Comparison of ENCODE assay signal across 10 mouse cellular contexts in the genomic region with DNA sequence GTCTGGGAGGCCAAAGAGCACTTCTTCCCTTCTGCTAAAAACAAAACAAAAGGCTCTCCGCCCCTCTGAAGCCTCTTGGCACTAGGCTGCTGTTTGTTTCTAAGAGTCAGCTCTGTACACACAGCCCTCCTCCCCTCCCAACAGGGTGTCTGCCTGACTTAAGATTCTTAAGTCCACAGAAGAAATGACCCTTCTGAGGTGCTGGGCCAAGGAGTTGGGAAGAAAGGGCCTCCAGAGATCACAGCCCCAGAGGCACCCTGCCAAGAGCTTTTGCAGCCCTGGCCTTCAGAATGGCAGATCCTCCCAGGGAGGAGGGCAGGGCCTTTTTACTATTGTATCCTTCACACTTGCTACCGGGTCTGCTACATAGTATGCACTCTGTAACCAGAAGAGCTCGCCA. TPM values are rescaled to one million over a fixed set of nuclear protein-coding genes. Genes with fewer than 3 reads are reported as not detected.
A peak's percentile ranks its signal among the peaks of the same experiment; 100 is the strongest.
DNase-seq lines count a peak whose midpoint lies in the region; ATAC-seq and TF ChIP-seq lines count a peak whose summit lies in the region.
"Had no signal": no experiment of that assay in that cellular context is flagged by ENCODE, and none has a peak within 500 bp of the region (broad histone marks: within the 10 kb centered on the region; RNA-seq: fewer than 3 reads in every experiment).

No protein-coding gene starts in this region.

- no peak for ATAC-seq in hindbrain, postnatal 0 days
- ATAC-seq in hindbrain, embryonic 11.5 days (ENCODE audit: low FRiP score), result no peak
- no peak for ATAC-seq in liver, embryonic 12.5 days

- no peaks in the 10 kb centered on the region for H3K27me3 ChIP-seq in hindbrain, postnatal 0 days (ENCODE audit: insufficient read depth, low read length)
- H3K27me3 ChIP-seq in hindbrain, embryonic 11.5 days (ENCODE audit: control insufficient read depth, insufficient read depth, low read length), result no peaks in the 10 kb centered on the region
- no peaks in the 10 kb centered on the region for H3K27me3 ChIP-seq in kidney, adult 2 months (replicated peaks; ENCODE audit: control insufficient read depth, insufficient read depth, low read length)
- peaks cover 25% of the 10 kb centered on the region for H3K27me3 ChIP-seq in liver, embryonic 12.5 days (replicated peaks)
- H3K27me3 ChIP-seq: limb, embryonic 12.5 days had no signal

- H3K4me2 ChIP-seq in hindbrain, postnatal 0 days (ENCODE audit: low read depth, low read length), result no peak overlapping the region
- no peak overlapping the region for H3K4me2 ChIP-seq in hindbrain, embryonic 11.5 days (replicated peaks; ENCODE audit: low read depth, low read length)
- no peak overlapping the region for H3K4me2 ChIP-seq in liver, embryonic 12.5 days
- H3K4me2 ChIP-seq: limb, embryonic 12.5 days had no signal

- no peak overlapping the region for H3K4me3 ChIP-seq in hindbrain, postnatal 0 days (ENCODE audit: low read length)
- no peak overlapping the region for H3K4me3 ChIP-seq in hindbrain, embryonic 11.5 days (ENCODE audit: low read depth, low read length)
- H3K4me3 ChIP-seq in kidney, adult 2 months (ENCODE audit: insufficient read depth, low read depth, low read length), result no peak overlapping the region
- H3K4me3 ChIP-seq in liver, embryonic 12.5 days, result no peak overlapping the region
- H3K4me3 ChIP-seq: limb, embryonic 12.5 days; myocyte had no signal

- H3K9me3 ChIP-seq in hindbrain, postnatal 0 days (ENCODE audit: low read length), result no peaks in the 10 kb centered on the region
- H3K9me3 ChIP-seq in hindbrain, embryonic 11.5 days (ENCODE audit: control insufficient read depth, low read length), result no peaks in the 10 kb centered on the region
- H3K9me3 ChIP-seq in liver, embryonic 12.5 days (replicated peaks), result no peaks in the 10 kb centered on the region
- H3K9me3 ChIP-seq: limb, embryonic 12.5 days had no signal

- TF ChIP-seq CTCF in hindbrain, postnatal 0 days (IDR thresholded peaks at IDR 0.05; ENCODE audit: low read depth), result no peak
- no peak for TF ChIP-seq CTCF in kidney, adult 2 months (conservative IDR thresholded peaks at IDR 0.05; ENCODE audit: insufficient read depth, insufficient read length, low read depth, low read length)

- H3K9ac ChIP-seq in hindbrain, postnatal 0 days (replicated peaks; ENCODE audit: low read length), result no peak overlapping the region
- no peak overlapping the region for H3K9ac ChIP-seq in hindbrain, embryonic 11.5 days (ENCODE audit: low read depth, low read length)
- no peak overlapping the region for H3K9ac ChIP-seq in liver, embryonic 12.5 days
- H3K9ac ChIP-seq: limb, embryonic 12.5 days had no signal

- H3K36me3 ChIP-seq in hindbrain, postnatal 0 days (ENCODE audit: insufficient read depth, low read length), result no peaks in the 10 kb centered on the region
- no peaks in the 10 kb centered on the region for H3K36me3 ChIP-seq in hindbrain, embryonic 11.5 days (ENCODE audit: control insufficient read depth, insufficient read depth, low read length)
- no peaks in the 10 kb centered on the region for H3K36me3 ChIP-seq in kidney, adult 2 months (ENCODE audit: control insufficient read depth, insufficient read depth, low read length)
- no peaks in the 10 kb centered on the region for H3K36me3 ChIP-seq in liver, embryonic 12.5 days
- H3K36me3 ChIP-seq: limb, embryonic 12.5 days had no signal

- no peak for TF ChIP-seq POLR2A in kidney, adult 2 months (IDR thresholded peaks at IDR 0.05; ENCODE audit: low read depth, low read length)

- DNase-seq in hindbrain, postnatal 0 days (ENCODE audit: low spot score), result peak; percentile 50
- DNase-seq in hindbrain, embryonic 11.5 days (ENCODE audit: low spot score), result no peak
- peak; percentile 28 to 58 for DNase-seq in adrenal gland, postnatal 36 days
- DNase-seq in kidney, adult 2 months, result peak; percentile 47
- DNase-seq in lung, postnatal 36 days, result peak; percentile 79
- no peak for DNase-seq in left cerebral cortex, adult 9 months (ENCODE audit: low spot score in 2 of 2)
- no peak for DNase-seq in cerebellum, adult 8-10 months

- no peaks in the 10 kb centered on the region for H3K4me1 ChIP-seq in hindbrain, postnatal 0 days (ENCODE audit: insufficient read depth, low read length)
- no peaks in the 10 kb centered on the region for H3K4me1 ChIP-seq in hindbrain, embryonic 11.5 days (replicated peaks; ENCODE audit: control insufficient read depth, insufficient read depth, low read length)
- no peaks in the 10 kb centered on the region for H3K4me1 ChIP-seq in kidney, adult 2 months (ENCODE audit: control insufficient read depth, insufficient read depth, low read length)
- H3K4me1 ChIP-seq in liver, embryonic 12.5 days, result no peaks in the 10 kb centered on the region

- 27% methylated on average over 3 of the region's 3 CpGs for WGBS in hindbrain, postnatal 0 days
- WGBS in hindbrain, embryonic 11.5 days, result 33% methylated on average over 3 of the region's 3 CpGs
- 67% methylated on average over 3 of the region's 3 CpGs for WGBS in kidney, adult 2 months
- WGBS in liver, embryonic 12.5 days (ENCODE audit: insufficient replicate concordance), result 45% methylated on average over 3 of the region's 3 CpGs

- H3K27ac ChIP-seq in hindbrain, postnatal 0 days, result no peak overlapping the region
- no peak overlapping the region for H3K27ac ChIP-seq in hindbrain, embryonic 11.5 days (ENCODE audit: low read depth, low read length)
- no peak overlapping the region for H3K27ac ChIP-seq in kidney, adult 2 months (ENCODE audit: insufficient read depth, low read depth, low read length)
- H3K27ac ChIP-seq in liver, embryonic 12.5 days, result no peak overlapping the region
- H3K27ac ChIP-seq: limb, embryonic 12.5 days had no signal

RNA-seq across cellular contexts. Expression of a gene that starts 33.6 kb away (rescaled TPM):
- 27.9 and 39.9 TPM in 2 replicates for total RNA-seq in hindbrain, postnatal 0 days (2014; rRNA removed)
- 21.2 and 24.3 TPM in 2 replicates for polyA plus RNA-seq in hindbrain, postnatal 0 days (2015; fragmentation: Nextera tagmentation; extraction: Ambion mirVana)
- polyA plus RNA-seq in hindbrain, embryonic 11.5 days (2014; fragmentation: Nextera tagmentation; extraction: Ambion mirVana), result 27.0 and 29.6 TPM in 2 replicates
- 10 to 100 TPM; 23.6 to 24.4 TPM for total RNA-seq in adrenal gland, postnatal 36 days (2021)
- 26.0 and 33.9 TPM in 2 replicates for polyA plus RNA-seq in kidney, adult 2 months (2012; rRNA removed)
- 10.0 and 11.5 TPM in 2 replicates for polyA plus RNA-seq in liver, embryonic 12.5 days (2016; fragmentation: Nextera tagmentation; extraction: Ambion mirVana)

Comparison
In these comparisons a context has a peak if more than half of its experiments do, and no peak if none do; other contexts are left out.
1. DNase-seq: peak in hindbrain, postnatal 0 days (single experiment), adrenal gland, postnatal 36 days (2 of 2), kidney, adult 2 months (single experiment) and lung, postnatal 36 days (single experiment); none in hindbrain, embryonic 11.5 days (single experiment), left cerebral cortex, adult 9 months (0 of 2) and cerebellum, adult 8-10 months (single experiment).